Mouse (Mus musculus) CH12.LX (cell line): ENCODE data around the gene Mmp19. TPM values are rescaled to one million over a fixed set of nuclear protein-coding genes. Genes with fewer than 3 reads are reported as not detected.

Source experiments
- DNase-seq: peaks from one replicate; pipeline ENCODE4 v3.0.0-alpha.2; 2013; ENCODE audit errors: extremely low read depth
- H3K27ac ChIP-seq: 2 replicates; pipeline ENCODE4 v1.5.1; 2012; ENCODE audit warnings: low read depth, mild to moderate bottlenecking, control low read depth, moderate library complexity; ENCODE audit not compliant: insufficient read depth
- H3K27me3 ChIP-seq: replicated peaks from 2 replicates; pipeline ENCODE3; 2012; ENCODE audit warnings: inconsistent platforms
- H3K36me3 ChIP-seq, 2 experiments: replicated peaks in 1 of 2; 2 replicates each; pipeline versions ENCODE3 to v1.6.1; 2012; ENCODE audit warnings: inconsistent platforms in 1 of 2, low read length in 1 of 2, mild to moderate bottlenecking in 1 of 2, mixed read lengths in 1 of 2, moderate library complexity in 1 of 2; ENCODE audit not compliant: control insufficient read depth in 1 of 2, insufficient read depth in 1 of 2
- H3K4me1 ChIP-seq, 2 experiments: 2 replicates each; pipeline ENCODE4 v1.6.1; 2012; ENCODE audit warnings: inconsistent platforms in 1 of 2, moderate library complexity in 1 of 2; ENCODE audit not compliant: insufficient read depth in 2 of 2, control insufficient read depth in 1 of 2
- H3K4me2 ChIP-seq: 2 replicates; pipeline ENCODE4 v1.6.1; 2012; ENCODE audit warnings: low read depth, mild to moderate bottlenecking, control low read depth; ENCODE audit not compliant: poor library complexity, insufficient read depth, severe bottlenecking
- H3K4me3 ChIP-seq, 3 experiments: fragments of 150-350 bp in 1 of 3; sonication (generic) in 1 of 3; replicated peaks in 1 of 3; 2 replicates each; pipeline versions ENCODE3 to v1.5.1; 2011 to 2012; ENCODE audit warnings: low read depth in 2 of 3, low read length in 2 of 3, mild to moderate bottlenecking in 2 of 3, moderate library complexity in 2 of 3, control low read depth in 1 of 3, improper control_type of control experiment in 1 of 3, inconsistent platforms in 1 of 3, mixed read lengths in 1 of 3; ENCODE audit not compliant: poor library complexity in 1 of 3
- H3K79me2 ChIP-seq: replicated peaks from 2 replicates; pipeline ENCODE4 v1.6.1; 2012; ENCODE audit warnings: mild to moderate bottlenecking, moderate library complexity; ENCODE audit not compliant: control insufficient read depth, poor library complexity, insufficient read depth, severe bottlenecking; ENCODE audit errors: extremely low read depth
- H3K9ac ChIP-seq: 2 replicates; pipeline ENCODE4 v1.6.1; 2012; ENCODE audit warnings: low read depth, mild to moderate bottlenecking, control low read depth, moderate library complexity; ENCODE audit not compliant: insufficient read depth
- H3K9me3 ChIP-seq: replicated peaks from 2 replicates; pipeline ENCODE3; 2012; ENCODE audit warnings: low read length, inconsistent platforms, mixed read lengths
- BHLHE40 ChIP-seq: IDR thresholded peaks from 2 replicates; pipeline ENCODE4 v1.6.1; 2011; ENCODE audit warnings: mild to moderate bottlenecking, low read depth, low read length, improper control_type of control experiment
- CHD1 ChIP-seq: IDR thresholded peaks from 2 replicates; pipeline ENCODE4 v1.6.1; 2012; ENCODE audit warnings: low read depth, low read length, improper control_type of control experiment, inconsistent platforms
- CHD2 ChIP-seq: IDR thresholded peaks from 2 replicates; pipeline ENCODE4 v1.6.1; 2011; ENCODE audit warnings: low read length, improper control_type of control experiment
- CTCF ChIP-seq, 2 experiments: IDR thresholded peaks in 1 of 2; conservative IDR thresholded peaks in 1 of 2; 2 replicates each; pipeline ENCODE4 v1.5.1; 2011 to 2012; ENCODE audit warnings: low read depth in 2 of 2, low read length in 2 of 2, improper control_type of control experiment in 1 of 2, inconsistent platforms in 1 of 2, mild to moderate bottlenecking in 1 of 2, moderate library complexity in 1 of 2
- E2F4 ChIP-seq: IDR thresholded peaks from 2 replicates; pipeline ENCODE4 v1.6.1; 2011; ENCODE audit warnings: low read depth, low read length, improper control_type of control experiment; ENCODE audit not compliant: insufficient replicate concordance
- ELF1 ChIP-seq: IDR thresholded peaks from 2 replicates; pipeline ENCODE4 v1.6.1; 2014; ENCODE audit warnings: low read depth, mild to moderate bottlenecking, inconsistent platforms, low read length, improper control_type of control experiment
- EP300 ChIP-seq: IDR thresholded peaks from 2 replicates; pipeline ENCODE4 v1.6.1; 2011; ENCODE audit warnings: low read length, improper control_type of control experiment
- ETS1 ChIP-seq: conservative IDR thresholded peaks from 2 replicates; pipeline ENCODE4 v1.6.1; 2012; ENCODE audit warnings: low read depth, mild to moderate bottlenecking, inconsistent platforms, low read length, improper control_type of control experiment, moderate library complexity
- GABPA ChIP-seq: IDR thresholded peaks from 2 replicates; pipeline ENCODE4 v1.6.1; 2012; ENCODE audit warnings: low read depth, low read length, improper control_type of control experiment, inconsistent platforms; ENCODE audit not compliant: insufficient replicate concordance
- HCFC1 ChIP-seq: IDR thresholded peaks from 2 replicates; pipeline ENCODE4 v1.6.1; 2012; ENCODE audit warnings: low read depth, mild to moderate bottlenecking, inconsistent platforms, low read length, improper control_type of control experiment
- IRF4 ChIP-seq: IDR thresholded peaks from 2 replicates; pipeline ENCODE4 v1.6.1; 2014; ENCODE audit warnings: low read depth, mild to moderate bottlenecking, inconsistent platforms, low read length, improper control_type of control experiment
- JUN ChIP-seq: IDR thresholded peaks from 2 replicates; pipeline ENCODE4 v1.6.1; 2011; ENCODE audit warnings: low read depth, mild to moderate bottlenecking, low read length, improper control_type of control experiment, moderate library complexity; ENCODE audit not compliant: insufficient read depth
- JUND ChIP-seq: conservative IDR thresholded peaks from 2 replicates; pipeline ENCODE4 v1.6.1; 2011; ENCODE audit warnings: low read depth, low read length, improper control_type of control experiment
- KAT2A ChIP-seq: IDR thresholded peaks from 2 replicates; pipeline ENCODE4 v1.6.1; 2012; ENCODE audit warnings: low read length, improper control_type of control experiment, inconsistent platforms; ENCODE audit not compliant: insufficient replicate concordance
- MAFK ChIP-seq: IDR thresholded peaks from 2 replicates; pipeline ENCODE4 v1.6.1; 2011; ENCODE audit warnings: low read length, improper control_type of control experiment; ENCODE audit not compliant: insufficient replicate concordance
- MAX ChIP-seq: IDR thresholded peaks from 2 replicates; pipeline ENCODE4 v1.6.1; 2011; ENCODE audit warnings: low read length, improper control_type of control experiment
- MAZ ChIP-seq: IDR thresholded peaks from 2 replicates; pipeline ENCODE4 v1.6.1; 2012; ENCODE audit warnings: low read depth, mild to moderate bottlenecking, inconsistent platforms, low read length, improper control_type of control experiment, moderate library complexity
- MEF2A ChIP-seq: IDR thresholded peaks from 2 replicates; pipeline ENCODE4 v1.6.1; 2014; ENCODE audit warnings: low read depth, mild to moderate bottlenecking, inconsistent platforms, low read length, improper control_type of control experiment, borderline replicate concordance
- MXI1 ChIP-seq: IDR thresholded peaks from 2 replicates; pipeline ENCODE4 v1.6.1; 2011; ENCODE audit warnings: mild to moderate bottlenecking, low read depth, low read length, improper control_type of control experiment
- MYC ChIP-seq: IDR thresholded peaks from 2 replicates; pipeline ENCODE4 v1.6.1; 2011; ENCODE audit warnings: low read depth, mild to moderate bottlenecking, improper control_type of control experiment, low read length
- NELFE ChIP-seq: IDR thresholded peaks from 2 replicates; pipeline ENCODE4 v1.6.1; 2011; ENCODE audit warnings: low read depth, low read length, improper control_type of control experiment
- NRF1 ChIP-seq: IDR thresholded peaks from 2 replicates; pipeline ENCODE4 v1.6.1; 2014; ENCODE audit warnings: low read depth, mild to moderate bottlenecking, inconsistent platforms, low read length, improper control_type of control experiment, moderate library complexity
- PAX5 ChIP-seq: IDR thresholded peaks from 2 replicates; pipeline ENCODE4 v1.6.1; 2012; ENCODE audit warnings: low read length, inconsistent platforms, mixed read lengths
- POLR2A ChIP-seq: IDR thresholded peaks from 2 replicates; pipeline ENCODE4 v1.6.1; 2011; ENCODE audit warnings: low read depth, mild to moderate bottlenecking, improper control_type of control experiment, low read length
- POLR2AphosphoS2 ChIP-seq: IDR thresholded peaks from 2 replicates; pipeline ENCODE4 v1.6.1; 2011; ENCODE audit warnings: low read depth, low read length, improper control_type of control experiment
- RAD21 ChIP-seq: IDR thresholded peaks from 2 replicates; pipeline ENCODE4 v1.6.1; 2011; ENCODE audit warnings: low read depth, mild to moderate bottlenecking, low read length, improper control_type of control experiment, moderate library complexity
- RCOR1 ChIP-seq: conservative IDR thresholded peaks from 2 replicates; pipeline ENCODE4 v1.6.1; 2012; ENCODE audit warnings: low read depth, mild to moderate bottlenecking, inconsistent platforms, low read length, improper control_type of control experiment
- SIN3A ChIP-seq: IDR thresholded peaks from 2 replicates; pipeline ENCODE4 v1.6.1; 2012; ENCODE audit warnings: low read length, improper control_type of control experiment, inconsistent platforms
- SMC3 ChIP-seq: IDR thresholded peaks from 2 replicates; pipeline ENCODE4 v1.6.1; 2011; ENCODE audit warnings: low read depth, low read length, improper control_type of control experiment
- TBP ChIP-seq: conservative IDR thresholded peaks from 2 replicates; pipeline ENCODE4 v1.6.1; 2011; ENCODE audit warnings: low read depth, low read length, improper control_type of control experiment
- TCF12 ChIP-seq: IDR thresholded peaks from 2 replicates; pipeline ENCODE4 v1.6.1; 2014; ENCODE audit warnings: low read depth, mild to moderate bottlenecking, inconsistent platforms, low read length, improper control_type of control experiment
- UBTF ChIP-seq: IDR thresholded peaks from 2 replicates; pipeline ENCODE4 v1.6.1; 2012; ENCODE audit warnings: low read depth, mild to moderate bottlenecking, inconsistent platforms, low read length, improper control_type of control experiment, moderate library complexity
- USF1 ChIP-seq: IDR thresholded peaks from 2 replicates; pipeline ENCODE4 v1.6.1; 2014; ENCODE audit warnings: low read depth, mild to moderate bottlenecking, inconsistent platforms, low read length, improper control_type of control experiment
- USF2 ChIP-seq: conservative IDR thresholded peaks from 2 replicates; pipeline ENCODE4 v1.6.1; 2011; ENCODE audit warnings: low read depth, low read length, improper control_type of control experiment
- ZC3H11A ChIP-seq: IDR thresholded peaks from 2 replicates; pipeline ENCODE4 v1.6.1; 2012; ENCODE audit warnings: low read depth, mild to moderate bottlenecking, inconsistent platforms, low read length, improper control_type of control experiment
- ZKSCAN1 ChIP-seq: IDR thresholded peaks from 2 replicates; pipeline ENCODE4 v1.6.1; 2012; ENCODE audit warnings: low read depth, inconsistent platforms, low read length, improper control_type of control experiment, borderline replicate concordance
- ZMIZ1 ChIP-seq: IDR thresholded peaks from 2 replicates; pipeline ENCODE4 v1.6.1; 2012; ENCODE audit warnings: low read depth, mild to moderate bottlenecking, inconsistent platforms, low read length, improper control_type of control experiment
- ZNF384 ChIP-seq: IDR thresholded peaks from 2 replicates; pipeline ENCODE4 v1.6.1; 2012; ENCODE audit warnings: low read depth, low read length, improper control_type of control experiment, inconsistent platforms
- dilution Hi-C: fragments of 300-500 bp; cut with MboI; formaldehyde crosslinking; loops from 2 replicates; pipeline ENCODE4 v1.14.3; 2020; ENCODE audit warnings: low sequenced_read_pairs; ENCODE audit not compliant: extremely low pct_unique_long_range_greater_than_20kb, extremely low pct_ligation_motif_present
- in situ Hi-C: fragments of 300-500 bp; cut with MboI; formaldehyde crosslinking; loops from 3 replicates; pipeline ENCODE4 v1.14.3; 2019; ENCODE audit warnings: low sequenced_read_pairs, low pct_ligation_motif_present, low pct_unique_long_range_greater_than_20kb, mixed read lengths
- polyA plus RNA-seq: library from polyadenylated mRNA; unstranded; fragments of >175 nt; gene quantifications from 2 replicates; pipeline ENCODE4 v1.2.1, GENCODE M21; 2012; ENCODE audit warnings: low read depth; ENCODE audit not compliant: insufficient read length
- total RNA-seq, 2 experiments: library from RNA; depleted of rRNA; stranded (reverse); fragments of 300-350 nt in 1 of 2; fragments of >200 nt in 1 of 2; gene quantifications; 2 replicates each; pipeline ENCODE4 v1.2.3; 2012 to 2014

Gene Mmp19
- total and polyA plus RNA-seq, 3 experiments = 0.50 to 1.3 (median 0.57) TPM

GRCm38 (mm10) chr10:128804271-128805091 is 13.8 kb downstream of the Mmp19 start, which contains the start of gene Tmem198b:
Tmem198b (minus strand) TSS chr10:128804370.
- dilution Hi-C loops = no loop called here
- Histone ChIP-seq H3K9ac (peak within 1 kb of the TSS; percentile 55), H3K4me2 (peak within 1 kb of the TSS; percentile 63), H3K27me3 (no peaks in the 10 kb centered on the region), H3K79me2 (peaks cover 33% of the 10 kb centered on the region)
- in situ Hi-C loops = no loop called here
- peak; percentile 74 for DNase-seq
- TF ChIP-seq ZNF384 = no peak
- TF ChIP-seq MXI1 = no peak
- no peak for TF ChIP-seq MAFK
- no peak for TF ChIP-seq USF1
- no peak for TF ChIP-seq MEF2A
- no peak for TF ChIP-seq NRF1
- no peak for TF ChIP-seq CTCF (conservative IDR thresholded peaks at IDR 0.05 in 1 of 2, IDR thresholded peaks at IDR 0.05 in 1 of 2; ENCODE audit: low read depth in 2 of 2, low read length in 2 of 2)
- no peak; the same call in 1 of the 2 replicates for TF ChIP-seq EP300
- no peak for TF ChIP-seq POLR2AphosphoS2
- no peak for TF ChIP-seq GABPA
- peak; percentile 25; the same call in 1 of the 2 replicates for TF ChIP-seq ELF1
- TF ChIP-seq SMC3 = no peak
- TF ChIP-seq RCOR1 = no peak
- no peak; the same call in 1 of the 2 replicates for TF ChIP-seq HCFC1
- peak; percentile 67; the same call in 1 of the 2 replicates for TF ChIP-seq MAZ
- no peak for TF ChIP-seq ZMIZ1
- TF ChIP-seq IRF4 = peak; percentile 33; the same call in 1 of the 2 replicates
- no peak; the same call in 1 of the 2 replicates for TF ChIP-seq SIN3A
- no peak for TF ChIP-seq RAD21
- TF ChIP-seq USF2 = no peak
- no peak for TF ChIP-seq JUN
- no peak for TF ChIP-seq ZKSCAN1
- no peak for TF ChIP-seq E2F4
- TF ChIP-seq MYC = no peak
- TF ChIP-seq UBTF = no peak; the same call in 1 of the 2 replicates
- no peak for TF ChIP-seq PAX5
- TF ChIP-seq POLR2A = peak; percentile 62
- no peak; the same call in 1 of the 2 replicates for TF ChIP-seq ETS1
- TF ChIP-seq MAX = peak; percentile 41; the same call in 1 of the 2 replicates
- peak; percentile 52; the same call in 1 of the 2 replicates for TF ChIP-seq BHLHE40
- TF ChIP-seq TCF12 = no peak
- TF ChIP-seq JUND = no peak
- 0 out of 2 replicates have a peak, but pooled peaks have one; percentile 48 for TF ChIP-seq NELFE
- TF ChIP-seq TBP = peak; percentile 58; the same call in 1 of the 2 replicates
- TF ChIP-seq CHD2 = peak; percentile 64
- peak; percentile 97 for TF ChIP-seq CHD1
- no peak for TF ChIP-seq ZC3H11A
- no peak for TF ChIP-seq KAT2A
- TF ChIP-seq, all 38 proteins: peak for 10
- Histone ChIP-seq H3K4me1 (peaks cover 13 to 28% of the 10 kb centered on the region in 2 experiments), H3K9me3 (no peaks in the 10 kb centered on the region), H3K36me3 (peaks cover 10 to 34% of the 10 kb centered on the region in 2 experiments), H3K27ac (peak within 1 kb of the TSS; percentile 87), H3K4me3 (peak within 1 kb of the TSS; percentile 72 to 94 (median 86))
